Mouse (Mus musculus): Measurements from ENCODE around the gene Ubqln1.

DNA sequence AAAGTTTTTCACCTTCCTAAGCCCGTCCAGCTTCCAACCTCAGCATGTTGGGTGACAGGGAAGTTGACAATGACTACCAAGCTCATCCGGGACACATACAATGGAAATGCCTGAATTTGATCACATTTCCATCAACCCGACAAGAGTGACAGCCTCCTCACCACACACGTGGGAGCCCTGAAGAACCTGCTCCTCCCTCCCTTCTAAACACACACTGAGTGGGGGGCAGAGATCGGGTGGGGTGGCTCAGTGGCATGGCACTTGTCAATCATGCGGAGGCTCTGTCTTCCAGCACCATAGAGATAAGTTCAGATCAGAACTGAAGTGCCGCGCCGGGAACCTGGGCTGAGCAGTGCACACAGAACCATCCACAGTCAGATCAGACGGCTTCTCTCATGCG is 65.0 kb downstream of the Ubqln1 start:
- TF ChIP-seq ZC3H11A (IDR thresholded peaks at IDR 0.05; ENCODE audit: borderline replicate concordance, low read depth, low read length) (no peak), CHD2 (IDR thresholded peaks at IDR 0.05; ENCODE audit: low read depth, low read length) (no peak)

Measured in ES-E14 (cell line).